Mouse (Mus musculus) hindbrain, embryonic 13.5 days (tissue): ENCODE measurements at regions not wholly inside any gene's neighbourhood (a gene's known extent, or its start where the extent isn't known, plus 50 kb on each side); places are given as distances from the start of the nearest gene placed in this dataset.

Experiments used
- ATAC-seq: fragments of 200-750 bp; cut with Nextera tagmentation; 2 replicates; pipeline ENCODE4 v1.8.0; 2017; ENCODE audit warnings: moderate TSS enrichment; ENCODE audit not compliant: low FRiP score
- H3K27ac ChIP-seq: fragments of 300-500 bp; sonication (generic); 2 replicates; pipeline ENCODE4 v1.5.1; 2015; ENCODE audit warnings: inconsistent platforms, mild to moderate bottlenecking, moderate library complexity
- H3K27me3 ChIP-seq: fragments of 300-500 bp; sonication (generic); 2 replicates; pipeline ENCODE4 v1.6.1; 2015; ENCODE audit warnings: mild to moderate bottlenecking, inconsistent platforms
- H3K36me3 ChIP-seq: fragments of 300-500 bp; sonication (generic); 2 replicates; pipeline ENCODE4 v1.6.1; 2015; ENCODE audit warnings: mild to moderate bottlenecking, inconsistent platforms
- H3K4me1 ChIP-seq: fragments of 300-500 bp; sonication (generic); replicated peaks from 2 replicates; pipeline ENCODE4 v1.6.1; 2015; ENCODE audit warnings: inconsistent platforms
- H3K4me2 ChIP-seq: fragments of 300-500 bp; sonication (generic); 2 replicates; pipeline ENCODE4 v1.6.1; 2015; ENCODE audit warnings: inconsistent platforms, mild to moderate bottlenecking, moderate library complexity
- H3K4me3 ChIP-seq: fragments of 300-500 bp; sonication (generic); 2 replicates; pipeline ENCODE4 v1.5.1; 2015; ENCODE audit warnings: mild to moderate bottlenecking, inconsistent platforms
- H3K9ac ChIP-seq: fragments of 300-500 bp; sonication (generic); 2 replicates; pipeline ENCODE4 v1.6.1; 2015; ENCODE audit warnings: mild to moderate bottlenecking, inconsistent platforms
- H3K9me3 ChIP-seq: fragments of 300-500 bp; sonication (generic); 2 replicates; pipeline ENCODE4 v1.6.1; 2016; ENCODE audit warnings: inconsistent platforms
- WGBS: fragments of 180-500 bp; shearing (Covaris S2); methylation state at CpG from one replicate; pipeline ENCODE4 v1.1.7; 2015; 5-methylcytosine and 5-hydroxymethylcytosine counted together

- H3K36me3 ChIP-seq, result no peaks in the 10 kb centered on the region
- peaks cover 11% of the 10 kb centered on the region for H3K4me1 ChIP-seq
- 52% methylated on average over 4 of the region's 4 CpGs for WGBS
- H3K27ac ChIP-seq, result no peak overlapping the region
- H3K9me3 ChIP-seq, result no peaks in the 10 kb centered on the region
- ATAC-seq, result no peak
- no peak overlapping the region for H3K4me3 ChIP-seq
- H3K4me2 ChIP-seq, result no peak overlapping the region
- H3K27me3 ChIP-seq, result 0 out of 2 replicates have a peak, but pooled peaks cover 8% of the 10 kb centered on the region
- H3K9ac ChIP-seq, result no peak overlapping the region
These were observed 110.5 kb downstream of the Slc4a3 start for GRCm38 (mm10) chr1:75656592-75656991.

DNA sequence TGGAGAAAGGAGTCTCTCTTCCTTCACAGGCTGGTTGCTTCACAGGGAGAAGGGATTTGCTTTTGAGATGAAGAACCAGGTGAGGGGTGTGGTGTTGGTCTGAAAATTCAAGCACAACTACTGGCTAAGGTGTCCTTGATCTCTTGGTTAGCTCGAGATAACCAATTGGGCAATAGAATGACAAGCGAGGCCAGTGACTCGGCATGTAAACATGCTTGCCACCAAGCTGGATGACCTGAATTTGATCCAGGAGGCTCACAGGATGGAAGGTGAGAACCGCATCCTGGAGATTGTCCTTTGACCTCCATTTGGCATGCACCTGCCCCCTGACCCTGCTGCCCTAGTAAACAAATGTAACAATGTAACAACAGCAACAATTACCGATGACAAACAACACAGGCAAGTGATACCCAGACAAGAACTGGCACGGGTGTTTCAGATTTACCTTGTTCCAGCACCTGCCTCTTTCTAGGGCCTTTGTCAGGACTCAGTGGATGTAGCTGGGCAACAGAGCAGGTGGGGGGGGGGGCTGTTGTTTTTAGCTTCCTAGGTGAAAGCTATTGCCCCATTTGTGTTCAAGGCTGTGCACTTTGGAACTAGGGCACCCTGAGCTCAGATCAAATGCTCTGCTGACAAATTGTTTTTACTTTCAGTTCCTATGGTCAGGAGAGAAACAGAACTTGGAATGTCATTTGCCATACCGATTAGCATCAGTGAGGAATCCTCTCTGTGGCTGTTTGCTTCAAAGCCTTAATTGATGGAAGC lies 114.5 kb downstream of the Slc4a3 start:
- H3K9me3 ChIP-seq, result no peaks in the 10 kb centered on the region
- H3K4me3 ChIP-seq, result no peak overlapping the region
- no peak overlapping the region for H3K9ac ChIP-seq
- no peak overlapping the region for H3K4me2 ChIP-seq
- ATAC-seq, result no peak
- H3K27me3 ChIP-seq, result peaks cover 24% of the 10 kb centered on the region; the same call in 1 of the 2 replicates
- 87% methylated on average over 7 of the region's 7 CpGs for WGBS
- H3K36me3 ChIP-seq, result no peaks in the 10 kb centered on the region
- H3K27ac ChIP-seq, result no peak overlapping the region
- H3K4me1 ChIP-seq, result peaks cover 13% of the 10 kb centered on the region

DNA sequence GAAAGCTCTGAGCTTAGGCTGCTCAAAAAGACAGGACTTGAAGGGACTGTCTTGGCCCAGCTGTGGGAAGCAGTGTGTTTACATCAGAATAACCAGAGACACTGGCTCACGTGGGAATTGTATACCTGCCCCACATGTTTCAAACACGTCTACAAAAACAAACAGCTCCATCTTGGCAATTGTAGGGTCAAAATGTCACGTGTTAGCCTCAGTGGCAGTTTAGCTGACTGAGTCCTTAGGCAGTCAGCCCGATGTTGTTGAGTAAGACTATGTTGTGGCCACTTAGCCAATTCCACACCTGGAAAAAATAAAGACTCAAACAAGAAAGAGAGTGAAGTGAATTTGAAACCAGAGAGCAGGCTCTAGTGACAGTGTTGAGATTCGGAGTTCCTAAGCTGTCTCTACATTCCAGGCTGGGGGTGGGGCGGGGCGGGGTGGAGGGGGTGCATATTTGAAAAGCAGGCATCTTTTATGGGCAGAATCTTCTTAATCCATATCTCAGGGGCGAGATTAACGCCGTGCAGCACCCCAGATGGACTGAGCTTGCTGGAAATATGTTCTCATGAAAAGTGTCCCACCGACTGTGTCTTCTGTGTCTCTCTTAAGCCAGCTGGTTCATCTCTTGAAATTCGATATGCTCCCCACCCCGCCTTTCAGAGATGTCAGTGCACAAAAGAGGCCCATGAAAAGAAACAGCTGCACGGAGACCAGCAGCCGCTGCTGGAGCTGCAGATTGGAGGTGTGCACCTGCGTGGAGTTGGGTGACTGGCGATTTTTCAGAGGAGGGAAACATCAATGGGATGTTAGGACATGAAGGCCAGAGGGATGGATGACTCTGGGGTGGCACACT lies 116.3 kb downstream of the Slc4a3 start:
- Histone ChIP-seq H3K9ac (no peak overlapping the region; the same call in 1 of the 2 replicates), H3K9me3 (peaks cover 4% of the 10 kb centered on the region; the same call in 1 of the 2 replicates), H3K4me1 (peaks cover 13% of the 10 kb centered on the region), H3K27me3 (peaks cover 22% of the 10 kb centered on the region; the same call in 1 of the 2 replicates), H3K36me3 (no peaks in the 10 kb centered on the region), H3K27ac (no peak overlapping the region), H3K4me3 (no peak overlapping the region), H3K4me2 (no peak overlapping the region)
- WGBS, result 17% methylated on average over 17 of the region's 17 CpGs
- no peak for ATAC-seq

- no peak for ATAC-seq
These were observed 121.7 kb downstream of the Slc4a3 start for GRCm38 (mm10) chr1:75667736-75668269.

DNA sequence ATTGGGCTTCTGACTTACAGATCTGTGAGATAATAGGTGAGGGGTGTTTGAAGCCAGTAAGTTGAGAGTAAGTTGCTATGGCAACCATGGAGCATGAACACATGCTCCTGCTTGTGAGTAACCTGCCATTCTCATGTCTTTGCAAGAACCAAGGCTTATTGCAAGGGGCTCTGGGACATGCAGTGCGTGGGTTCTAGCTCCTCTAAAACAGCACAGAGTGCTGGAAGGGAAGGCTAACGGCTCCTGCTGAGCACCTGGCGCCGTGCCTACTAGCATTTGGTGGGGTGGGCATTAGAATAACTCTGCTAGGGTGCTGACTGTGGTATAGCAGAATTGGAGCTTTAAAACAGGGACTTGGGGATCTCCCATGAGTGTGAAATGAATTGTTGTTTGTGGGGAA lies 130.2 kb downstream of the Slc4a3 start:
- peaks cover 16% of the 10 kb centered on the region; the same call in 1 of the 2 replicates for H3K27me3 ChIP-seq
- H3K9ac ChIP-seq, result no peak overlapping the region
- H3K36me3 ChIP-seq, result no peaks in the 10 kb centered on the region
- H3K4me3 ChIP-seq, result no peak overlapping the region
- H3K9me3 ChIP-seq, result no peaks in the 10 kb centered on the region
- H3K27ac ChIP-seq, result no peak overlapping the region
- 90% methylated on average over 4 of the region's 4 CpGs for WGBS
- H3K4me2 ChIP-seq, result no peak overlapping the region
- no peak for ATAC-seq
- H3K4me1 ChIP-seq, result peaks cover 4% of the 10 kb centered on the region

More at GRCm38 (mm10) chr1:75667736-75668269, 121.7 kb downstream of the Slc4a3 start:
- Histone ChIP-seq H3K36me3 (no peaks in the 10 kb centered on the region), H3K4me3 (no peak overlapping the region), H3K27ac (no peak overlapping the region), H3K4me2 (no peak overlapping the region), H3K4me1 (peaks cover 15% of the 10 kb centered on the region), H3K27me3 (peaks cover 29% of the 10 kb centered on the region), H3K9me3 (peaks cover 4% of the 10 kb centered on the region; the same call in 1 of the 2 replicates), H3K9ac (no peak overlapping the region)
- WGBS, result 26% methylated on average over 6 of the region's 6 CpGs

DNA sequence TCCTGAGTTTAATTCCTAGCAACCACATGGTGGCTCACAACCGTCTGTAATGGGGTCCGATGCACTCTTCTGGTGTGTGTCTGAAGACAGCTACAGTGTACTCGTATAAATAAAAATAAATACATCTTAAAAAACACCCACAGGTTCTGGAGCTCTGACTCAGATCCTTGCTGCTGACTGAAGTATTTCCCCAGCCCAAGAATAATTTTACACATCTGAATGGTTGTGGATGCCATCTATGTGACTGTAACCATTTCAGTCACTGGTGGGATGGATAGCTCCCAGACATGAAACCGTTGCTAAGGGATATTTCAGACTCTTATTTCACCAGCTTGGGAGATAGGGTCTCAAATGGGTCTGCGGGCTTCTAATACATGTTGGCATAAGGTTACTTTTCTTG lies 131.6 kb downstream of the Slc4a3 start:
- no peak for ATAC-seq
- peaks cover 4% of the 10 kb centered on the region for H3K4me1 ChIP-seq
- 0 out of 2 replicates have a peak, but pooled peaks cover 13% of the 10 kb centered on the region for H3K27me3 ChIP-seq
- H3K27ac ChIP-seq, result no peak overlapping the region
- H3K4me3 ChIP-seq, result no peak overlapping the region
- no peak overlapping the region for H3K9ac ChIP-seq
- 85% methylated on average over 5 of the region's 5 CpGs for WGBS
- H3K4me2 ChIP-seq, result no peak overlapping the region
- H3K36me3 ChIP-seq, result no peaks in the 10 kb centered on the region
- peaks cover 7% of the 10 kb centered on the region for H3K9me3 ChIP-seq

DNA sequence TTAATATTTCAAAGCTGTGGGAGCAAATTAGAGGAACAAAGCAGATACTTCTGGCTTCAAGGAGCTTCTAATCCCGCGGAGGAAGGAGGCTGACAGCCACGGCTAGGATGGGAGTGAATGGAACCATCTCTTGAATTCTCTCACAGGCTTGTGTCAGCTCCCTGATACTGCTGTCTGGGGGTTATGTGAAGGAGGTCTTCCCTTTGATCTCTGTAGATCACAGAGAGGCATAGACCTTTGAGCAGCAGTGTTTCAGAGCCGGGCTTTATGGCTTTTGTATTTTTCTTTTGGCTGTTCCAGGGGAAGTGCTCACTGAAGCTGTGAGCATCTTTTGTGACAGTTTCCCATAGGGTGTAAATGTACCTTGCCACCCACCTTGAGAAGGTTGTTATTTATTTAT lies 132.2 kb downstream of the Slc4a3 start:
- Histone ChIP-seq H3K9ac (no peak overlapping the region), H3K4me3 (no peak overlapping the region), H3K27ac (no peak overlapping the region), H3K4me2 (no peak overlapping the region), H3K36me3 (no peaks in the 10 kb centered on the region), H3K27me3 (0 out of 2 replicates have a peak, but pooled peaks cover 13% of the 10 kb centered on the region), H3K4me1 (peaks cover 4% of the 10 kb centered on the region), H3K9me3 (peaks cover 7% of the 10 kb centered on the region)
- whole genome bisulfite sequencing, result 59% methylated on average over 4 of the region's 4 CpGs
- ATAC-seq, result no peak

- H3K9me3 ChIP-seq, result peaks cover 7% of the 10 kb centered on the region
- WGBS, result 20% methylated on average over 10 of the region's 10 CpGs
- no peak overlapping the region for H3K9ac ChIP-seq
- no peak for ATAC-seq
- no peak overlapping the region for H3K27ac ChIP-seq
- no peaks in the 10 kb centered on the region for H3K36me3 ChIP-seq
- H3K4me3 ChIP-seq, result no peak overlapping the region
- H3K4me1 ChIP-seq, result peaks cover 4% of the 10 kb centered on the region
- 0 out of 2 replicates have a peak overlapping the region, but pooled peaks have one; percentile 17 for H3K4me2 ChIP-seq
- 0 out of 2 replicates have a peak, but pooled peaks cover 18% of the 10 kb centered on the region for H3K27me3 ChIP-seq
These were observed 134.3 kb downstream of the Slc4a3 start for GRCm38 (mm10) chr1:75680366-75680765.

GRCm38 (mm10) chr1:75681913-75682312 lies 135.8 kb downstream of the Slc4a3 start:
- peaks cover 24% of the 10 kb centered on the region; the same call in 1 of the 2 replicates for H3K27me3 ChIP-seq
- H3K4me1 ChIP-seq, result peaks cover 4% of the 10 kb centered on the region
- no peak overlapping the region for H3K27ac ChIP-seq
- H3K4me3 ChIP-seq, result no peak overlapping the region
- H3K36me3 ChIP-seq, result no peaks in the 10 kb centered on the region
- no peak overlapping the region for H3K9ac ChIP-seq
- WGBS, result 96% methylated on average over 5 of the region's 5 CpGs
- H3K9me3 ChIP-seq, result peaks cover 7% of the 10 kb centered on the region
- H3K4me2 ChIP-seq, result no peak overlapping the region
- no peak for ATAC-seq

DNA sequence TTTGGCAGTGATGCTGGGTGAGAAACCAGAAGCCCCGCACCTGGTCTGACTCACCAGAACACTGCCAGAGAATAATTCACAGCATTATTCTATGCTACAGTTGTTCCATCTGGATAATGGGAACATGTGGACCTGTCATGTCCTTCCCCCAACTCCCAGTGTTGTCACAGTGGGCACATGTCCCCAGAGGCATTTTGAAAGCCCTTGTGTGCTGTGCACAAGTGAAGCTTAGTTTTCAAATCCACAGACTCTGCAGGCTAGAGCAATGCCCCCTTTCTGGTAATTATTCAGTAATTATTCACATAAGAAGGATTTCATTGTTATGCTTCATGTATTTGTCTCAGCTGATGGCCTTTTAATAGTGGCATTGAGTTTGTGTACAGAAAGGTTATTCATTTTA lies 146.7 kb downstream of the Slc4a3 start:
- Histone ChIP-seq H3K4me3 (no peak overlapping the region), H3K27me3 (peaks cover 21% of the 10 kb centered on the region; the same call in 1 of the 2 replicates), H3K36me3 (no peaks in the 10 kb centered on the region), H3K27ac (no peak overlapping the region), H3K9ac (0 out of 2 replicates have a peak overlapping the region, but pooled peaks have one; percentile 29), H3K4me2 (no peak overlapping the region), H3K4me1 (peaks cover 14% of the 10 kb centered on the region), H3K9me3 (no peaks in the 10 kb centered on the region)
- 74% methylated on average over 1 of the region's 1 CpGs for WGBS
- no peak for ATAC-seq

DNA sequence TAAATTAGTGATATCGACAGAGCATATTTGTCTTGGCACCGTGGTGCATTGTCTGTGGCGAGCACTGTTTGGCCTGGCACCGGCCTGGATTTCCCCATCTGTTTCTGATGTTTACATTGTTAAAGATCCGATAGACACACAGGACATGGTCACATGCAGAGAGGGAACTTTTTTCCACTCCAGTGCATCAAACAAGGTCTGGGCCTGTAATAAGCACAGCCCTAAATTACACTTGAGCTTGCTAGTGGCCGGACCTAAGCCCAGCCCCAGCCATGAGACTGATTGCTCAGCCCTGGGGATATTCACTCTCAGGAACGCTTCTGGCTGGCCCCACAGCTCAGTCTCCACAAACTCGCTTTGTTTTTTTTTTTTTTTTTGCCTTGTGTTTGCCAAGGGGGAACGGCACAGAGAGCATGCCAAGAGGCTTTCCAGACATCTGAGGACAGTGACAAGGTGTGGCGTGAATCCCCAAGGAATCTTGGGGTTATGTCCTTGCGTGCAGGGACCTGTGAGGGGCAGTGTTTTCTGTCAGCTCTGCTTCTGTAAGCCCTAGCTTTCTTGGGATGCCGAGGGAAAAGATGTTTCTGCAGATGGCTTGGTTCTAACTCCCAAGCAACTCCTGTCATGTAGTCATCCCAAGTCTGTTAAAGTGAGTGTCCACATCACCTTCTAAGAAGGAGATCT lies 147.3 kb downstream of the Slc4a3 start:
- Histone ChIP-seq H3K4me2 (no peak overlapping the region), H3K9ac (0 out of 2 replicates have a peak overlapping the region, but pooled peaks have one; percentile 29), H3K4me3 (no peak overlapping the region), H3K9me3 (no peaks in the 10 kb centered on the region), H3K27me3 (peaks cover 21% of the 10 kb centered on the region; the same call in 1 of the 2 replicates), H3K36me3 (no peaks in the 10 kb centered on the region), H3K27ac (0 out of 2 replicates have a peak overlapping the region, but pooled peaks have one; percentile 6), H3K4me1 (peaks cover 14% of the 10 kb centered on the region)
- peak; percentile 57 for ATAC-seq
- 34% methylated on average over 12 of the region's 12 CpGs for WGBS
